Mouse (Mus musculus) hindbrain, embryonic 14.5 days (tissue): ENCODE measurements around the gene Actr1b. TPM values are rescaled to one million over a fixed set of nuclear protein-coding genes. Genes with fewer than 3 reads are reported as not detected.

ENCODE experiments used
- microRNA-seq: library from miRNA; unstranded; fragments of <30 nt; microRNA quantifications from one replicate; pipeline ENCODE4, GENCODE M21; 2016
- polyA plus RNA-seq: library from polyadenylated mRNA; unstranded; fragments of >200 nt; fragmentation: Nextera tagmentation; extraction: Ambion mirVana; gene quantifications from 2 replicates; pipeline ENCODE4 v1.2.1, GENCODE M21; 2014

Actr1b gene
- polyA plus RNA-seq, 1 experiment from 2014 or later = 95.0 TPM

Small RNA genes within 50 kb of the gene (microRNA-seq; reads per million reads assigned to microRNA genes)
- not detected for gene Gm24133

Other genes starting within 250 kb of the Actr1b start
- 9.2 and 10.6 TPM in 2 replicates for gene Cnnm4, start 242.8 kb downstream of the Actr1b start, polyA plus RNA-seq
- gene Cnnm3, start 202.6 kb downstream of the Actr1b start, polyA plus RNA-seq = 6.1 and 6.8 TPM in 2 replicates
- 6.9 and 10.6 TPM in 2 replicates for gene Ankrd23, start 177.5 kb downstream of the Actr1b start, polyA plus RNA-seq
- gene Gm42417, start 175.0 kb downstream of the Actr1b start, polyA plus RNA-seq = 0.23 and 1.1 TPM in 2 replicates
- gene Ankrd39, start 167.0 kb downstream of the Actr1b start, polyA plus RNA-seq = 23.9 and 26.9 TPM in 2 replicates
- 3.1 and 3.8 TPM in 2 replicates for gene Sema4c, start 156.1 kb downstream of the Actr1b start, polyA plus RNA-seq
- not detected in 2 replicates for gene Fam178b, start 31.2 kb downstream of the Actr1b start, polyA plus RNA-seq
- gene Cox5b, start 23.0 kb downstream of the Actr1b start, polyA plus RNA-seq = 772 and 811 TPM in 2 replicates
- 0.48 and 0.54 TPM in 2 replicates for gene 4933424G06Rik, start 4.3 kb downstream of the Actr1b start, polyA plus RNA-seq
- gene Zap70, start 47.4 kb upstream of the Actr1b start, polyA plus RNA-seq = 0.69 and 2.3 TPM in 2 replicates
- 21.7 and 22.2 TPM in 2 replicates for gene Tmem131, start 229.2 kb upstream of the Actr1b start, polyA plus RNA-seq